Mouse (Mus musculus) intestine, embryonic 14.5 days (tissue): ENCODE results near the gene Tmx2. TPM values are rescaled to one million over a fixed set of nuclear protein-coding genes. Genes with fewer than 3 reads are reported as not detected.

ENCODE experiments used
- ATAC-seq: fragments of 200-750 bp; cut with Nextera tagmentation; replicated peaks from 2 replicates; pipeline ENCODE4 v1.8.0; 2017; ENCODE audit warnings: low read depth, moderate number of reproducible peaks, moderate TSS enrichment, moderate library complexity; ENCODE audit not compliant: low FRiP score, low TSS enrichment
- DNase-seq: peaks from one replicate; pipeline ENCODE4 v3.0.0-alpha.2; 2018; ENCODE audit warnings: low spot score
- H3K27ac ChIP-seq: fragments of 300-500 bp; sonication (generic); 2 replicates; pipeline ENCODE4 v1.5.1; 2014; ENCODE audit warnings: low read depth, mild to moderate bottlenecking, control low read depth
- H3K27me3 ChIP-seq: fragments of 300-500 bp; sonication (generic); replicated peaks from 2 replicates; pipeline ENCODE4 v1.6.1; 2014; ENCODE audit warnings: low read length, control low read depth; ENCODE audit not compliant: control insufficient read depth, insufficient read depth
- H3K36me3 ChIP-seq: fragments of 300-500 bp; sonication (generic); 2 replicates; pipeline ENCODE4 v1.6.1; 2014; ENCODE audit warnings: low read length, control low read depth; ENCODE audit not compliant: control insufficient read depth, insufficient read depth
- H3K4me1 ChIP-seq: fragments of 300-500 bp; sonication (generic); replicated peaks from 2 replicates; pipeline ENCODE4 v1.6.1; 2014; ENCODE audit warnings: low read length, control low read depth, mixed read lengths; ENCODE audit not compliant: control insufficient read depth, insufficient read depth
- H3K4me2 ChIP-seq: fragments of 300-500 bp; sonication (generic); 2 replicates; pipeline ENCODE4 v1.6.1; 2014; ENCODE audit warnings: low read length
- H3K4me3 ChIP-seq: fragments of 300-500 bp; sonication (generic); 2 replicates; pipeline ENCODE4 v1.5.1; 2014; ENCODE audit warnings: low read depth, low read length, control low read depth, mixed read lengths
- H3K9ac ChIP-seq: fragments of 300-500 bp; sonication (generic); 2 replicates; pipeline ENCODE4 v1.6.1; 2014; ENCODE audit warnings: mild to moderate bottlenecking, low read length
- H3K9me3 ChIP-seq: fragments of 300-500 bp; sonication (generic); 2 replicates; pipeline ENCODE4 v1.6.1; 2016; ENCODE audit warnings: low read length, control low read depth; ENCODE audit not compliant: control insufficient read depth
- WGBS: fragments of 180-500 bp; shearing (Covaris S2); extraction: QIAGEN DNeasy Blood & Tissue Kit; methylation state at CpG from one replicate; pipeline ENCODE4 v1.1.7; 2014; 5-methylcytosine and 5-hydroxymethylcytosine counted together
- polyA plus RNA-seq: library from polyadenylated mRNA; unstranded; fragments of >200 nt; fragmentation: Nextera tagmentation; extraction: Ambion mirVana; gene quantifications from 2 replicates; pipeline ENCODE4 v1.2.1, GENCODE M21; 2014

Gene Tmx2
- polyA plus RNA-seq, 1 experiment from 2014 or later, result 131 TPM

DNA sequence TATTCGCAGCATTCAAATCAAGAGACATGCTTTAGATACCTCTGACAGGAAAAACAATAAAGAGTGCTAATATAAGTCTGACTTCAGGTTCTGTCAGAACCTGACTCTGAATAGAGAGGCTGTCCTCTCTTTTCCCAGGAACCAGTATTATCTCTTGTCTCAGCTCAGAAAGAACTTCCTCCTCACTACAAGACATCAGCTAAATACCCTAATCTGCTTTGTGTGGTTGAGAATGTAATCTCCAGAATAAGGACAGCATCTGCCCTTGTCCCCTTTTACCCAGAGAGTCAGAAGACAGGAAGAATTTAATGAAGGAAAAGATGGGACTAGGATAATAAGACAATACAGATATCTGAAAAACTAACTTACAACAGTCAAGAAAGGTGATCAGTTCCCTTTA, 24.6 kb upstream of the Tmx2 start:
- Histone ChIP-seq H3K9ac (no peak overlapping the region), H3K27me3 (no peaks in the 10 kb centered on the region), H3K4me2 (no peak overlapping the region), H3K36me3 (peaks cover 79% of the 10 kb centered on the region), H3K4me3 (no peak overlapping the region), H3K27ac (no peak overlapping the region), H3K9me3 (no peaks in the 10 kb centered on the region), H3K4me1 (0 out of 2 replicates have a peak, but pooled peaks cover 4% of the 10 kb centered on the region)
- no peak for ATAC-seq
- 100% methylated on average over 1 of the region's 1 CpGs for WGBS
- no peak for DNase-seq

DNA sequence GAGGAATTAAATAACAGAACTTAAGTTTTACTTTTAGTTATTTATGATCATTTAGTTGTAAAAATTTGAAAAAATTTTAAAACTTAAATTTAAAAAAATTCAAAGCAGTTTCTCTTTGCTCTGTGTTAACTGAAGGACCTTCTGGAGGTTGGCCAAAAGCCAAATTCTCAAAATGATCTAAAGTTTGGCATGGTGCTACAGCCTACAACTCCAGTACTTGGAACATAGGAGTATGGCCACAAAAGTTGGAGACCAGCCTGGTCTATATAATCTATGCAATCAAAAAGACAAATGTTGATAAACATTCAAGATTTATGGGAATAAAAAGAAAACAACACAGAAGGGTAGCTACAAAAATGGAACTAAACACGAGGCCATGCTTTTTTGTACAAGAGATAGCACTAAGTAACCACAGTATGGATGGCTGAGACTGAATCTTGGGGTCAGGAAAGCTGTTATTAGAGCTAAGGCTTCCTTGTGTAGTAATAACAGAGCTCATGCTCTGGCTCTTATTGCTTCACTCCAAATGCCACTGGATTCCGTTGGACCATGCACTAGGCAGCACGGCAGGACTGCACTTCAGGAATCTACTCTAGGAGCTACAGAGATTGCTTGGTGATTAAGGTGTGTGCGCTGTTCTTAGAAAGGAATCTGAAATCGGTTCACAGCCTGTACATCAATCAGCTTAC, 16.2 kb upstream of the Tmx2 start:
- WGBS, result 79% methylated on average over 5 of the region's 5 CpGs
- H3K4me1 ChIP-seq, result no peaks in the 10 kb centered on the region
- ATAC-seq (no peak), DNase-seq (no peak)
- H3K27ac ChIP-seq, result no peak overlapping the region
- no peaks in the 10 kb centered on the region for H3K9me3 ChIP-seq
- no peaks in the 10 kb centered on the region for H3K27me3 ChIP-seq
- no peak overlapping the region for H3K4me3 ChIP-seq
- no peak overlapping the region for H3K4me2 ChIP-seq
- peaks cover 89% of the 10 kb centered on the region for H3K36me3 ChIP-seq
- H3K9ac ChIP-seq, result no peak overlapping the region

DNA sequence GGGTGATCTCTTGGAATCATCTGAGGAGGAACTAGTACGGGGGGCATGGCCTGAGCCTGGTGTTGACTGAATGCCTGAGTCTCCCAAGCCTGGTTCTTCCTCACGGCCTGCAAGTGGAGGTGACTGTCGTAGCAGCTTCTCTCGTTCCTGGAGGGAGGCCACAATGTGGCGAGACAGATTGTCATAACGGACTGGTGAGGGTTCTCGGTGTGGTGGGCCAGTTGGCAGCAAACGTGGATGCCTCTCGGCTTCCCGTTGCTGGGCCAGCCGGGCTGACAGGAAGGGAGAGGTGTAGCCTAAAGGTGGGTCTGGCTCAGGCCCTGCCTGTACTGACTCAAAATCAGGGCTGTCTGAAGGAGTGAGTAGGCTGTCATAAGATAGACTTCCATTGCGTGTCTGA, 11.1 kb upstream of the Tmx2 start:
- H3K36me3 ChIP-seq, result peaks cover 97% of the 10 kb centered on the region
- no peak overlapping the region for H3K9ac ChIP-seq
- H3K4me1 ChIP-seq, result no peaks in the 10 kb centered on the region
- H3K4me3 ChIP-seq, result no peak overlapping the region
- ATAC-seq, result no peak
- no peaks in the 10 kb centered on the region for H3K9me3 ChIP-seq
- H3K4me2 ChIP-seq, result no peak overlapping the region
- no peak overlapping the region for H3K27ac ChIP-seq
- H3K27me3 ChIP-seq, result no peaks in the 10 kb centered on the region
- 89% methylated on average over 12 of the region's 12 CpGs for WGBS
- no peak for DNase-seq

DNA sequence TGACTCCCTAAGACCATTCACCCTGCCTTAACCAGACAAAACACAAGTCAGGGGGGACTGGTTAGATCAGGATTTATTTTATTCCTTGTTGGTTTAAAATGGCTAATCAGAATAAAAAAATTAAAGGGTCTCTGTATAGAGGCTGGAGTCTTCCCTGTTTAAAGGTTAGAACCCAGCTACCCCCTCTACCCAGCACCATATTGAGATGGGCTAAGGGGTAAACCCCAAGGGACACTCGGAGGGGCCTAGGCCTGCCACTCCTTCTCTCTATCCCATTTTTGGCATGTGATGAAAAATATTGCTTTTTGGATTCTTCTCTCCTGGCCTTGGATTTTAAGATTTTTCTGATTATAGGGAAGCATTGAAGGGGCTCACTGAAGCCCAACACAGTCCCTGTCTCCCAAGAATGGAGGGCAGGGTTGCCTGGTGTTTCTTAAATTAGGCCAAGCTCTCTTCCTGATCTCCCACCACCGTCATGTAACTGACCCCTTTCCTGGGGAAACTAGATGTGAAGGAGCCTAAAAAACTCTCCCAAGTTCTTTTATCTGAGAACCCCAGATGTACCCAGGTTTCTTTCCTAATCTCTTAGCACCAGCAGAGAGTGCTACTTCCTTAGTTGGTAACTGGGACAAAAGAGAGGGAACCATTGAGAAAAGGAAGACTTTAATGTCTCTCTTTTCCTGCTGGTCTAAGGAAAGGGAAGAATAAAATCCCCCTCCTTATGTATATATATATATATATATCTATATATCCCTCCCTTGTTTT, 9.3 kb upstream of the Tmx2 start:
- Histone ChIP-seq H3K4me3 (no peak overlapping the region), H3K4me2 (no peak overlapping the region), H3K9me3 (no peaks in the 10 kb centered on the region), H3K4me1 (no peaks in the 10 kb centered on the region), H3K36me3 (peaks cover 82% of the 10 kb centered on the region), H3K9ac (no peak overlapping the region), H3K27ac (no peak overlapping the region), H3K27me3 (no peaks in the 10 kb centered on the region)
- DNase-seq (peak; percentile 21), ATAC-seq (no peak)
- 76% methylated on average over 2 of the region's 2 CpGs for WGBS

DNA sequence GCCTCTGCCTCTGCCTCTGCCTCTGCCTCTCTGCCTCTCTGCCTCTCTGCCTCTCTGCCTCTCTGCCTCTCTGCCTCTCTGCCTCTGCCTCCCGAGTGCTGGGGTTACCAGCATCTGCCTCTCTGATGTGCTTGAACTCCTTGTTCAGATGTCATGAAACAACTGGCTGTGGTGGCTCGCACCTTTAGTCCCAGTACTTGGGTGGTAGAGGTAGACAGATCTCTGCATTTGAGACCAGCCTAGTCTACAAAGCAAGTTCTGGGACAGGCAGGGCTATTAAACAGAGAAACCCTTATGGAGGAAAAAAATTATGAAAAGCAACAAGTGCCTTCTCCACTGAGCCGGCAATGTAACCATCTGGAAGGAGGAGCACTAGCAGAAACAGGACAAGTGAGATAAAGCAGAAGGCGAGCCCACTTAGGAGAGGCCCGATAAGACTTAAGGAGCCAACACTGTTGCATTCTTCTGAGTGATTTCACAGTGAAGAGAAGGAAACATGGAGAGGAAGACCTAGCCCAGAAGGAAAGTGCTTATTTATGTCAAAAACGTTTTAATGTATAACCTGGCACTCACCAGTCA, 3.8 kb upstream of the Tmx2 start:
- WGBS, result 53% methylated on average over 6 of the region's 6 CpGs
- ATAC-seq, result no peak
- Histone ChIP-seq H3K27me3 (no peaks in the 10 kb centered on the region), H3K36me3 (peaks cover 35% of the 10 kb centered on the region), H3K27ac (no peak overlapping the region), H3K4me3 (no peak overlapping the region), H3K4me2 (no peak overlapping the region), H3K9me3 (no peaks in the 10 kb centered on the region), H3K4me1 (peaks cover 10% of the 10 kb centered on the region), H3K9ac (no peak overlapping the region)
- DNase-seq, result peak; percentile 18

DNA sequence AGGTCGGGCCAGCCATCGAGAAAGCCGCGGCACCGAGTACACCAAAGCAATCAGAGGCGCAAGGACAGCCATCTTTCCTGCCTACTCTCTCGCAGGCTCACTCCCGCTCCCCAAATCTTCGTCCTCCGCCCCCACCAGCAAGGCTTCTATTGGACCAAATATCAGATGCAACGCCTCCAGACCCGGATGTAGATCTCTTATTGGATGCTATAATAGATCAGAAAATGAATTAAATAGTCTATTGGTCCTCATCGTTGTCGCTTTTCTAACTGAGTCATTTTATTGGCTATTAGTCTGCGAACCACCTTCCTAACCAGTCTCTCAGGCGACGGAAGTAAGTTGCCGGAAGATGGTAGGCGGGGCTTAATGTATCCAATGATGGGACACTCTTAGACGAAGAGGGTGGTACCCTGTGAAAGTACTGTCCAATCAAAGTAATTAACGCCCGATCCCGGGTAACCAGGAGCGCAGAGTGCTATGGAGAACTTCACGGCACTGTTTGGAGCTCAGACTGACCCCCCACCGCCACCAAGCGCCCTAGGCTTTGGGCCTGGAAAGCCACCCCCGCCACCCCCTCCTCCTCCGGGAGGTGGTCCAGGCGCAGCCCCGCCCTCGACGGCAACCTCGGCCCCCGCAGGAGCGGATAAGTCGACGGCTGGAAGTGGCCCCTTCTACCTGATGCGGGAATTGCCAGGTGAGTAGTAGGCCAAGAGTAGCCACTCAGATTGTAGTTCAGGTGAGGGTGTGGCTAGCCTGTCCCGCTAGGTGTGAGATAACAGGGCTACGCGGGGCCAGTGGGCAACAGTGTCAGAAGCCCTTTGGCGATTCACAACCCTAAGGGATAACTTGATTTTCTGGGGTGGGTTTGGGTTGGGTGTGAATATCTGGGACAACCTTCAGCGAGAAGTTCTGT, 716 bp downstream of the Tmx2 start, which contains the start of the genes Gm28635 and Med19:
Gm28635 (minus strand) TSS at position 74 of the 913 bp plus-strand sequence.
Med19 (plus strand) TSS at position 435 of the 913 bp plus-strand sequence.
- Histone ChIP-seq H3K9ac (peak within 1 kb of the TSS; percentile 75), H3K4me3 (peak within 1 kb of the TSS; percentile 96), H3K36me3 (peaks cover 38% of the 10 kb centered on the region), H3K27me3 (no peaks in the 10 kb centered on the region), H3K4me1 (peaks cover 19% of the 10 kb centered on the region), H3K9me3 (no peaks in the 10 kb centered on the region), H3K27ac (peak within 1 kb of the TSS; percentile 51), H3K4me2 (peak within 1 kb of the TSS; percentile 96)
- DNase-seq (peak; percentile 88), ATAC-seq (peak; percentile 100)
- under 1% methylated on average over 44 of the region's 44 CpGs for WGBS

DNA sequence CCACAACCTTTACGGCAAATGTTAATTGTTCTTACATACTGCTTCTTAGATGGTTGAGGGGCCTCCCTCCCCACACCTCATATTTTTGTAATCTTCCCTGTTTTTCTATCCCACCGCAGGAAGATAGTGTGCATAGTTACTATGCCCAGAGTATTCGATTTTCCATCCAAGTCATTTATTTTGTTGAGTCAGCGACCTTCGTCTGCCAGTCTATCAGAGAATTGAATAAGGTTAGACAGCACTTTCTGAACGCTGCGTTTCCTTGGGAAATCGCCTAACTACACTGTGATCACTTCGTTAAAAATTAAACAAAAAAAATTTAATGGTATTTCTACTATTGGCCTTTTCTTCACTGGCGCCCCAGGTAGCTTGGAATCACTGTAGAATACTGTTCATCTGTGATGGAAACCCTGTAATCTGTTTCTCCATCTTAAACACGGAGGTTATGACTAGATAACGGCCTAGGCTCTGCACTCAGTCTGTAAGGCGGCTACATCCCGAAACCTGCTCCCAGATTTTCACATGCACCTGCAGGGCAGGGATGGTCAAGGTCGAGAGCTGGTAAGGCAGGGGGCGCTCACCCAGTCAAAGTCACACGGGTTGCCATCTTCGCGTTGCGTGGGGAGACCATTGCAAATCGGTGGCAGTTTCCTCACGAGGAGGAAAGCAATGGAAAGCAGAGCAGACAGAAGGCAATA, 1.5 kb downstream of the Tmx2 start:
- peak overlapping the region; percentile 58 for H3K9ac ChIP-seq
- peaks cover 46% of the 10 kb centered on the region for H3K36me3 ChIP-seq
- peak overlapping the region; percentile 83 for H3K4me2 ChIP-seq
- H3K4me1 ChIP-seq, result peaks cover 19% of the 10 kb centered on the region
- DNase-seq (no peak), ATAC-seq (peak; percentile 61)
- H3K27me3 ChIP-seq, result no peaks in the 10 kb centered on the region
- WGBS, result 8% methylated on average over 22 of the region's 22 CpGs
- H3K9me3 ChIP-seq, result no peaks in the 10 kb centered on the region
- H3K4me3 ChIP-seq, result peak overlapping the region; percentile 96
- peak overlapping the region; percentile 51 for H3K27ac ChIP-seq
